Mouse (Mus musculus): Measurements from ENCODE around the gene Eps15l1. TPM values are rescaled to one million over a fixed set of nuclear protein-coding genes. Genes with fewer than 3 reads are reported as not detected.

The Eps15l1 gene
- 20.1 TPM for polyA plus RNA-seq (2014; fragmentation: Illumina TruSeq; extraction: RNeasy Lipid Tissue Mini Kit (QIAGEN cat#74804); ENCODE audit: low read depth, low replicate concordance)

GRCm38 (mm10) chr8:72421362-72422335 lies at the start of gene Eps15l1:
Eps15l1 (minus strand) TSS chr8:72421460.

GRCm38 (mm10) chr8:72443338-72443993 lies 22.2 kb upstream of the Eps15l1 start, which contains the start of the genes Calr3 and 1700030K09Rik:
Calr3 (minus strand) TSS chr8:72443870.
1700030K09Rik (plus strand) TSS chr8:72443880.

GRCm38 (mm10) chr8:72318801-72319322 lies 102.4 kb downstream of the Eps15l1 start, which contains the start of gene Klf2:
Klf2 (plus strand) TSS chr8:72319033.

GRCm38 (mm10) chr8:72305210-72305905 lies 115.9 kb downstream of the Eps15l1 start, which contains the start of gene Gm10282:
Gm10282 (minus strand) TSS chr8:72305260.

Other genes starting within 250 kb of the Eps15l1 start
- gene Hsh2d, start 231.8 kb downstream of the Eps15l1 start, polyA plus RNA-seq (2014; fragmentation: Illumina TruSeq; extraction: RNeasy Lipid Tissue Mini Kit (QIAGEN cat#74804); ENCODE audit: low read depth, low replicate concordance): not detected
- gene Cib3, start 208.6 kb downstream of the Eps15l1 start, polyA plus RNA-seq (2014; fragmentation: Illumina TruSeq; extraction: RNeasy Lipid Tissue Mini Kit (QIAGEN cat#74804); ENCODE audit: low read depth, low replicate concordance): not detected
- not detected for gene Gm11034, start 207.8 kb downstream of the Eps15l1 start, polyA plus RNA-seq (2014; fragmentation: Illumina TruSeq; extraction: RNeasy Lipid Tissue Mini Kit (QIAGEN cat#74804); ENCODE audit: low read depth, low replicate concordance)
- 66.1 TPM for gene Fam32a, start 201.7 kb downstream of the Eps15l1 start, polyA plus RNA-seq (2014; fragmentation: Illumina TruSeq; extraction: RNeasy Lipid Tissue Mini Kit (QIAGEN cat#74804); ENCODE audit: low read depth, low replicate concordance)
- gene Ap1m1, start 181.4 kb downstream of the Eps15l1 start, polyA plus RNA-seq (2014; fragmentation: Illumina TruSeq; extraction: RNeasy Lipid Tissue Mini Kit (QIAGEN cat#74804); ENCODE audit: low read depth, low replicate concordance): 7.8 TPM
- gene Gm10282, start 116.2 kb downstream of the Eps15l1 start, polyA plus RNA-seq (2014; fragmentation: Illumina TruSeq; extraction: RNeasy Lipid Tissue Mini Kit (QIAGEN cat#74804); ENCODE audit: low read depth, low replicate concordance): 1.4 TPM
- 8.0 TPM for gene Klf2, start 102.4 kb downstream of the Eps15l1 start, polyA plus RNA-seq (2014; fragmentation: Illumina TruSeq; extraction: RNeasy Lipid Tissue Mini Kit (QIAGEN cat#74804); ENCODE audit: low read depth, low replicate concordance)
- 2.4 TPM for gene Calr3, start 22.4 kb upstream of the Eps15l1 start, polyA plus RNA-seq (2014; fragmentation: Illumina TruSeq; extraction: RNeasy Lipid Tissue Mini Kit (QIAGEN cat#74804); ENCODE audit: low read depth, low replicate concordance)
- 0.89 TPM for gene 1700030K09Rik, start 22.4 kb upstream of the Eps15l1 start, polyA plus RNA-seq (2014; fragmentation: Illumina TruSeq; extraction: RNeasy Lipid Tissue Mini Kit (QIAGEN cat#74804); ENCODE audit: low read depth, low replicate concordance)
- 3.9 TPM for gene Cherp, start 53.8 kb upstream of the Eps15l1 start, polyA plus RNA-seq (2014; fragmentation: Illumina TruSeq; extraction: RNeasy Lipid Tissue Mini Kit (QIAGEN cat#74804); ENCODE audit: low read depth, low replicate concordance)
- gene Slc35e1, start 71.2 kb upstream of the Eps15l1 start, polyA plus RNA-seq (2014; fragmentation: Illumina TruSeq; extraction: RNeasy Lipid Tissue Mini Kit (QIAGEN cat#74804); ENCODE audit: low read depth, low replicate concordance): 24.7 TPM
- gene Med26, start 126.8 kb upstream of the Eps15l1 start, polyA plus RNA-seq (2014; fragmentation: Illumina TruSeq; extraction: RNeasy Lipid Tissue Mini Kit (QIAGEN cat#74804); ENCODE audit: low read depth, low replicate concordance): 1.0 TPM
- gene Smim7, start 149.6 kb upstream of the Eps15l1 start, polyA plus RNA-seq (2014; fragmentation: Illumina TruSeq; extraction: RNeasy Lipid Tissue Mini Kit (QIAGEN cat#74804); ENCODE audit: low read depth, low replicate concordance): 58.6 TPM
- 2.9 TPM for gene Tmem38a, start 150.6 kb upstream of the Eps15l1 start, polyA plus RNA-seq (2014; fragmentation: Illumina TruSeq; extraction: RNeasy Lipid Tissue Mini Kit (QIAGEN cat#74804); ENCODE audit: low read depth, low replicate concordance)
- not detected for gene Nwd1, start 225.3 kb upstream of the Eps15l1 start, polyA plus RNA-seq (2014; fragmentation: Illumina TruSeq; extraction: RNeasy Lipid Tissue Mini Kit (QIAGEN cat#74804); ENCODE audit: low read depth, low replicate concordance)

Measured in kidney, adult 10 weeks (tissue).